24 mouse cellular contexts compared by ENCODE assay signal in genomic region chr6:55647771-55648280, GRCm38 (mm10). TPM values are rescaled to one million over a fixed set of nuclear protein-coding genes. Genes with fewer than 3 reads are reported as not detected.
A peak's percentile ranks its signal among the peaks of the same experiment; 100 is the strongest.
DNase-seq lines count a peak whose midpoint lies in the region; ATAC-seq lines count a peak whose summit lies in the region.
"Had no signal": no experiment of that assay in that cellular context is flagged by ENCODE, and none has a peak within 500 bp of the region (broad histone marks: within the 10 kb centered on the region; RNA-seq: fewer than 3 reads in every experiment).

No protein-coding gene starts in this region.

- H3K27ac ChIP-seq in hindbrain, embryonic 14.5 days, result peak overlapping the region; percentile 28; the same call in 1 of the 2 replicates
- H3K27ac ChIP-seq in hindbrain, embryonic 12.5 days, result no peak overlapping the region
- H3K27ac ChIP-seq in brown adipose tissue, adult 24 weeks (replicated peaks; ENCODE audit: low read depth, low read length), result peak overlapping the region; percentile 26; the same call in 1 of the 2 replicates
- peak overlapping the region; percentile 90 for H3K27ac ChIP-seq in forebrain, embryonic 13.5 days
- H3K27ac ChIP-seq in limb, embryonic 11.5 days (replicated peaks; ENCODE audit: low read depth, low read length), result no peak overlapping the region
- H3K27ac ChIP-seq: heart, adult 2 months; liver, embryonic 12.5 days had no signal

- H3K9me3 ChIP-seq in hindbrain, embryonic 14.5 days (ENCODE audit: control insufficient read depth, low read length), result no peaks in the 10 kb centered on the region
- H3K9me3 ChIP-seq in hindbrain, embryonic 12.5 days (replicated peaks), result no peaks in the 10 kb centered on the region
- no peaks in the 10 kb centered on the region for H3K9me3 ChIP-seq in forebrain, embryonic 13.5 days (replicated peaks)
- H3K9me3 ChIP-seq in limb, embryonic 11.5 days (ENCODE audit: control insufficient read depth, low read length), result no peaks in the 10 kb centered on the region
- H3K9me3 ChIP-seq: liver, embryonic 12.5 days had no signal

- no peak for ATAC-seq in hindbrain, embryonic 14.5 days (ENCODE audit: low FRiP score)
- no peak for ATAC-seq in hindbrain, embryonic 12.5 days (ENCODE audit: low FRiP score)
- ATAC-seq in forebrain, embryonic 13.5 days, result peak; percentile 37
- ATAC-seq in limb, embryonic 11.5 days (ENCODE audit: insufficient number of reproducible peaks, low FRiP score, low TSS enrichment, low read depth), result no peak
- no peak for ATAC-seq in megakaryocyte progenitor cell, adult 5-6 weeks (replicated peaks; ENCODE audit: poor library complexity)
- ATAC-seq: liver, embryonic 12.5 days had no signal

- no peak overlapping the region for H3K4me2 ChIP-seq in hindbrain, embryonic 14.5 days (replicated peaks)
- no peak overlapping the region for H3K4me2 ChIP-seq in hindbrain, embryonic 12.5 days (replicated peaks)
- peak overlapping the region; percentile 34 for H3K4me2 ChIP-seq in forebrain, embryonic 13.5 days
- no peak overlapping the region for H3K4me2 ChIP-seq in limb, embryonic 11.5 days (ENCODE audit: low read depth, severe bottlenecking)
- H3K4me2 ChIP-seq: liver, embryonic 12.5 days had no signal

- H3K4me1 ChIP-seq in hindbrain, embryonic 14.5 days (replicated peaks; ENCODE audit: control insufficient read depth, insufficient read depth, low read length), result peaks cover 27% of the 10 kb centered on the region
- H3K4me1 ChIP-seq in hindbrain, embryonic 12.5 days, result peaks cover 9% of the 10 kb centered on the region; the same call in 1 of the 2 replicates
- H3K4me1 ChIP-seq in brown adipose tissue, adult 24 weeks (ENCODE audit: control insufficient read depth, insufficient read depth, insufficient read length, low read length), result peaks cover 9% of the 10 kb centered on the region
- H3K4me1 ChIP-seq in forebrain, embryonic 13.5 days, result peaks cover 60% of the 10 kb centered on the region
- peaks cover 12% of the 10 kb centered on the region; the same call in 1 of the 2 replicates for H3K4me1 ChIP-seq in limb, embryonic 11.5 days (ENCODE audit: control insufficient read depth, insufficient read depth, low read length)

- DNase-seq in hindbrain, embryonic 14.5 days (ENCODE audit: low spot score), result no peak
- DNase-seq in limb, embryonic 11.5 days (ENCODE audit: low spot score), result peak; percentile 40
- DNase-seq in thymus, postnatal 25 days, result no peak
- no peak for DNase-seq in layer of hippocampus, postnatal 14 days (ENCODE audit: low spot score in 2 of 2)
- DNase-seq: cerebellum, adult 18-20 months; embryo, embryonic 11 days; gastrocnemius, postnatal 14 days; heart, adult 2 months; kidney, adult 11 months; kidney, postnatal 10 days; lung, adult 2 months; spleen, adult 18-20 months; thymus, postnatal 4 days had no signal

- H3K4me3 ChIP-seq in hindbrain, embryonic 14.5 days (replicated peaks; ENCODE audit: low read length), result no peak overlapping the region
- H3K4me3 ChIP-seq in hindbrain, embryonic 12.5 days, result no peak overlapping the region
- H3K4me3 ChIP-seq in brown adipose tissue, adult 24 weeks (ENCODE audit: insufficient read depth, low read depth, low read length), result no peak overlapping the region
- H3K4me3 ChIP-seq in forebrain, embryonic 13.5 days, result 0 out of 2 replicates have a peak overlapping the region, but pooled peaks have one; percentile 7
- H3K4me3 ChIP-seq in limb, embryonic 11.5 days (ENCODE audit: low read depth, low read length), result no peak overlapping the region
- H3K4me3 ChIP-seq: heart, adult 2 months; liver, embryonic 12.5 days; myocyte had no signal

- no peaks in the 10 kb centered on the region for H3K36me3 ChIP-seq in hindbrain, embryonic 14.5 days (replicated peaks; ENCODE audit: control insufficient read depth, insufficient read depth)
- H3K36me3 ChIP-seq in hindbrain, embryonic 12.5 days, result no peaks in the 10 kb centered on the region
- no peaks in the 10 kb centered on the region for H3K36me3 ChIP-seq in forebrain, embryonic 13.5 days (ENCODE audit: poor library complexity, severe bottlenecking)
- H3K36me3 ChIP-seq in limb, embryonic 11.5 days (ENCODE audit: control insufficient read depth, insufficient read depth, low read length), result no peaks in the 10 kb centered on the region
- H3K36me3 ChIP-seq: liver, embryonic 12.5 days had no signal

- no peak overlapping the region for H3K9ac ChIP-seq in hindbrain, embryonic 14.5 days
- H3K9ac ChIP-seq in hindbrain, embryonic 12.5 days, result no peak overlapping the region
- no peak overlapping the region for H3K9ac ChIP-seq in forebrain, embryonic 13.5 days
- H3K9ac ChIP-seq in limb, embryonic 11.5 days (ENCODE audit: low read length), result no peak overlapping the region
- H3K9ac ChIP-seq: liver, embryonic 12.5 days had no signal

- no peaks in the 10 kb centered on the region for H3K27me3 ChIP-seq in hindbrain, embryonic 14.5 days (ENCODE audit: control insufficient read depth, insufficient read depth, low read length)
- no peaks in the 10 kb centered on the region for H3K27me3 ChIP-seq in hindbrain, embryonic 12.5 days
- no peaks in the 10 kb centered on the region for H3K27me3 ChIP-seq in forebrain, embryonic 13.5 days
- no peaks in the 10 kb centered on the region for H3K27me3 ChIP-seq in limb, embryonic 11.5 days (ENCODE audit: control insufficient read depth, insufficient read depth, low read length)
- H3K27me3 ChIP-seq: liver, embryonic 12.5 days had no signal

- WGBS in hindbrain, embryonic 14.5 days, result 48% methylated on average over 8 of the region's 8 CpGs
- WGBS in hindbrain, embryonic 12.5 days, result 65% methylated on average over 8 of the region's 8 CpGs
- WGBS in forebrain, embryonic 13.5 days, result 30% methylated on average over 8 of the region's 8 CpGs
- 46% methylated on average over 8 of the region's 8 CpGs for WGBS in limb, embryonic 11.5 days

RNA-seq across cellular contexts. Expression of gene Neurod6, which starts 33.2 kb away (rescaled TPM):
- polyA plus RNA-seq in hindbrain, embryonic 14.5 days (2014; fragmentation: Nextera tagmentation; extraction: Ambion mirVana), result 39.4 and 47.1 TPM in 2 replicates
- polyA plus RNA-seq in hindbrain, embryonic 12.5 days (2016; fragmentation: Nextera tagmentation; extraction: Ambion mirVana), result 18.0 and 22.7 TPM in 2 replicates
- not detected in 2 replicates for polyA plus RNA-seq in brown adipose tissue, adult 24 weeks (2012; ENCODE audit: insufficient read depth, insufficient read length, missing spikeins)
- 173 and 314 TPM in 2 replicates for polyA plus RNA-seq in forebrain, embryonic 13.5 days (2015; fragmentation: Nextera tagmentation; extraction: Ambion mirVana)
- not detected in 2 replicates for polyA plus RNA-seq in limb, embryonic 11.5 days (2014; fragmentation: Nextera tagmentation; extraction: Ambion mirVana)
- total RNA-seq in megakaryocyte progenitor cell, adult 5-6 weeks (2015), result not detected in 2 replicates
- not detected in 2 replicates for total RNA-seq in megakaryocyte progenitor cell, adult 5-6 weeks (2017)
- total RNA-seq in layer of hippocampus, postnatal 14 days (2021), result 100 to 1,000 TPM; 213 to 233 TPM
- total RNA-seq: adrenal gland, adult 18-20 months; gastrocnemius, postnatal 14 days; heart, adult 2 months; megakaryocyte-erythroid progenitor cell, adult 5-6 weeks; neutrophil, adult 5-6 weeks had no signal
- polyA plus RNA-seq: embryonic facial prominence, embryonic 14.5 days; heart, adult 2 months; heart, postnatal 0 days; liver, embryonic 12.5 days; lung, adult 2 months; myocyte had no signal

Comparison
In these comparisons a context has a peak if more than half of its experiments do, and no peak if none do; other contexts are left out.
1. H3K27ac ChIP-seq: peak in hindbrain, embryonic 14.5 days (single experiment), brown adipose tissue, adult 24 weeks (single experiment) and forebrain, embryonic 13.5 days (single experiment); none in hindbrain, embryonic 12.5 days (single experiment) and limb, embryonic 11.5 days (single experiment).
2. RNA of gene Neurod6, which starts 33.2 kb away (polyA plus RNA-seq): 173 to 314 TPM in forebrain, embryonic 13.5 days, 39.4 to 47.1 TPM in hindbrain, embryonic 14.5 days and 18.0 to 22.7 TPM in hindbrain, embryonic 12.5 days; not detected in brown adipose tissue, adult 24 weeks and not detected in limb, embryonic 11.5 days; every median in the first group is over 10 times any median in the second.